Mouse (Mus musculus) spleen, adult 2 months (tissue): ENCODE measurements at regions not wholly inside any gene's neighbourhood (a gene's known extent, or its start where the extent isn't known, plus 50 kb on each side); places are given as distances from the start of the nearest gene placed in this dataset.

ENCODE experiments used
- DNase-seq, 2 experiments: peaks; one replicate each; pipeline versions ENCODE4 v3.0.0 to v3.0.0-alpha.2; 2012 to 2021; ENCODE audit warnings: low spot score in 2 of 2, low read depth in 1 of 2
- H3K27ac ChIP-seq: fragments of 200-500 bp; 2 replicates; pipeline ENCODE4 v1.5.1; 2012; ENCODE audit warnings: low read length, inconsistent platforms; ENCODE audit not compliant: insufficient read depth
- H3K27me3 ChIP-seq: fragments of 200-500 bp; 2 replicates; pipeline ENCODE4 v1.6.1; 2012; ENCODE audit warnings: mild to moderate bottlenecking, moderate library complexity, low read length, inconsistent platforms; ENCODE audit not compliant: control insufficient read depth, insufficient read depth
- H3K36me3 ChIP-seq: fragments of 200-500 bp; 2 replicates; pipeline ENCODE4 v1.6.1; 2012; ENCODE audit warnings: mild to moderate bottlenecking, low read length, inconsistent platforms; ENCODE audit not compliant: control insufficient read depth, insufficient read depth
- H3K4me1 ChIP-seq: fragments of 200-500 bp; 2 replicates; pipeline ENCODE4 v1.6.1; 2011; ENCODE audit warnings: inconsistent platforms; ENCODE audit not compliant: control insufficient read depth, insufficient read depth, insufficient read length
- H3K4me3 ChIP-seq: fragments of 200-500 bp; 2 replicates; pipeline ENCODE4 v1.5.1; 2011; ENCODE audit warnings: mild to moderate bottlenecking, inconsistent platforms; ENCODE audit not compliant: insufficient read depth, insufficient read length; ENCODE audit errors: extremely low read depth
- CTCF ChIP-seq: fragments of 200-500 bp; IDR thresholded peaks from 2 replicates; pipeline ENCODE4 v1.5.1; 2011; ENCODE audit warnings: mild to moderate bottlenecking, inconsistent platforms; ENCODE audit not compliant: insufficient read depth, insufficient read length, insufficient replicate concordance; ENCODE audit errors: extremely low read depth
- POLR2A ChIP-seq: fragments of 200-500 bp; IDR thresholded peaks from 2 replicates; pipeline ENCODE4 v1.6.1; 2011; ENCODE audit warnings: low read depth, low read length, inconsistent platforms
- WGBS: fragments of 180-500 bp; shearing (Covaris S2); methylation state at CpG from one replicate; pipeline ENCODE4 v1.1.7; 2018; 5-methylcytosine and 5-hydroxymethylcytosine counted together

DNA sequence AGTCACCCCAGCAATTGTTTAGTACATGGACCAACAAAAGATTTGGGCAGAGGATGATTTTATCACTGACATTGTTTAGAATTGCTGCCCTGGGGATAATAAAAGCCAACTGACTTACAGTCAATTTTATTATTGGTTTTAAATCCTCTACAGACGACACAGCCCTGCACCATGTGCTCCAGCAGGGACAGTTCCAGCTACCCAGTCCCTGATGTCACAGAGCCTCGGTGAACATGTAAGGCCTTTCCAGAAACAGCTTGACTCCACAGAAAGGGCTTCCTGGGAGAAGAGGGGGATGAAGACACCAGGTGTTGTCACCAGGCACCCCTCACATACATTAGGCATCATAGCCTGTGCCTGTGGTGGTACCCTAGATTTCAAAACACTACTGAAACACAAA lies 447.0 kb upstream of the Smim15 start:
- Histone ChIP-seq H3K4me1 (no peaks in the 10 kb centered on the region), H3K4me3 (no peak overlapping the region), H3K27me3 (no peaks in the 10 kb centered on the region), H3K27ac (no peak overlapping the region), H3K36me3 (no peaks in the 10 kb centered on the region)
- DNase-seq: no peak
- TF ChIP-seq CTCF (no peak), POLR2A (no peak)
- WGBS: 88% methylated on average over 2 of the region's 2 CpGs

DNA sequence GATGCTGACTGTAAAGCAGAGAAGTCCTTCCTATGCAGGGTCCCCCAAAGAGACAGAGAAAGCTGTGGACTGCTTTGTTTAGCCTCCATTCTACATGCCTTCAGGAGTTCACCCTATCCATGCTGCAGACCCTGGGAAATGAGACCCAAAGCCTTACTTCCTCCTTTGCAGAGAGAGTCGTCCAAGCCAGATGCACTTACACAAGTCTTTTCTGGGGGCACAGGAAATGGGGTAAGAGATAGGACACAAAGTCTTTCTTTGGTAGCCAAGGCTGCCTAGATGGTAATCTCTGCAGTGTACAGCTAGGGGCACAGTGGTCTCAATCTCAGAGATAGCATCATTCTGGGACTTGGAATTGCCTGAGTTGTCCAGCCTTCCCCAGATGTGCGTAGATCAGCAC lies 448.1 kb upstream of the Smim15 start:
- TF ChIP-seq POLR2A: no peak
- TF ChIP-seq CTCF: no peak
- Histone ChIP-seq H3K27me3 (no peaks in the 10 kb centered on the region), H3K4me3 (no peak overlapping the region), H3K4me1 (no peaks in the 10 kb centered on the region), H3K36me3 (no peaks in the 10 kb centered on the region), H3K27ac (no peak overlapping the region)
- WGBS: 42% methylated on average over 2 of the region's 2 CpGs
- no peak for DNase-seq

DNA sequence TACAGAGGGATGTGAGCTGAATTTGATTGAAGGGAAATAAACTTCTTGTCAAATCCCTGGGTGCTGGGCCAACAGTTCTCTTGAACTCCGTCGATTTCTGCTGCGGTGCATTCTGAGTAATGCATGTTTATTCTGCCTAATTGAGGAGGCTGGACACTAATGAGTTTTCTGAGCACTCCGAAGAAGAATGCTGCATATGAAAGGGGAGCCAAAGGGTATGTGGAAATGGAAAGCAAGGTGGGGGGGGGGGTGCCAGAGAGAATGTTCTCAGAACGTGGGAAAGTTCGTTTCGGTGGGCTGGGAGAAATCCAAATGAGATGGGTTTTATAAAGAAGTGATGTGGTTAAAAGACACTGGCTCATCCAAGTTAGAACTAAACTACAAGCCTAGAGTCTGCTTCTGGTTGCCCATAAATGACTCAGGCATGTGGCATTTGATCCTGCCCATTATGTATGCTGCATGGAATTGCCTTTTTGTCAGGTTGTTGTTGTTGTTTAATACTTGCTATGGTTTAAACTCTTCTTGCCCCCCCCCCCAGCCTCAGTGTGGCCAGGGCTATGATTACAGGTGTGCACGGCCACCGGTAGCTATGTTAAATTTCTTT lies 455.7 kb upstream of the Smim15 start:
- H3K27me3 ChIP-seq: no peaks in the 10 kb centered on the region
- WGBS: 90% methylated on average over 9 of the region's 9 CpGs

DNA sequence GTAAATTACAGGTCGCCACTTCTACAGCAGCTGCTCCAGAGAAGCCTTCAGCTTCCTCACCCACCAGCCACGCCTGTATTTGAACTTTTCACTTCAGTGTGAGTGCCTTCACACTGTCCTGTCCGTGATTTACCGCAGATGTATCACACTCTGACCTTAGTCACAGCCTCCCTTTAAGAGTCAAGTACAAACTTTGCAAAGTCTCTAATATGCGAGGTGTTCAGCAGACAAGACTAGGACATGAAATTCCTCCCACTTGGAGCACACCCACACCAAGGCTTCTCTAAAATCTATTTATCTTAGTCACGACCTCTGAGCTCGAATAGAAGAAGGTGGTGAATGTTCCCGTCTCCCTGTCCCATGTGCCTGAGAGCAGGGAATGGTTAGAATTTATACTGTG lies 456.6 kb upstream of the Smim15 start:
- TF ChIP-seq CTCF (no peak), POLR2A (no peak)
- WGBS: 86% methylated on average over 8 of the region's 8 CpGs
- Histone ChIP-seq H3K4me3 (no peak overlapping the region), H3K27ac (no peak overlapping the region), H3K4me1 (no peaks in the 10 kb centered on the region), H3K36me3 (no peaks in the 10 kb centered on the region), H3K27me3 (no peaks in the 10 kb centered on the region)
- DNase-seq: no peak

More for the DNA sequence above, 455.7 kb upstream of the Smim15 start:
- Histone ChIP-seq H3K36me3 (no peaks in the 10 kb centered on the region), H3K4me3 (no peak overlapping the region), H3K27ac (no peak overlapping the region), H3K4me1 (no peaks in the 10 kb centered on the region)
- TF ChIP-seq CTCF (no peak), POLR2A (no peak)
- DNase-seq: no peak

DNA sequence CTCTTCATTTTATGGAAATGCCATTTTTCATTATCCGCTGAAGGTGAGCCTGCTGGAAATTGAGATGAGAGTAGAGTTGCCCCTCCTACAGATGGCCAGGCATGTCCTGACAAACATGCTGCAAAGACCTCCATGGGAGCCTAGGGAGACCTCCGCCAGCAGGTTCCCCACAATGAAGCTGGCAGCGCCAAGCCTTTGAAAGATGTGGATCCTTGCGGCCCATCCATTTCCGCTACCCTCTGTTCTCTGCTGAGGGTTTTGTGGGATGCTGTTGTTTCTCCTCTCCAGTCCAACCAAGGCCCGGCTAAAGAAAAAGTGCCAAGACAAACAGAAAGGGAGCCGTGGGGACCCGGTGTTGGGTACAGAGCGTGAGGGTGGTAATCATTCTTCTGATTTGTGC lies 458.3 kb upstream of the Smim15 start:
- WGBS: 95% methylated on average over 9 of the region's 9 CpGs
- DNase-seq: no peak
- H3K27me3 ChIP-seq: no peaks in the 10 kb centered on the region
- no peak for TF ChIP-seq CTCF
- TF ChIP-seq POLR2A: no peak
- no peak overlapping the region for H3K27ac ChIP-seq
- H3K4me3 ChIP-seq: no peak overlapping the region
- H3K4me1 ChIP-seq: no peaks in the 10 kb centered on the region
- no peaks in the 10 kb centered on the region for H3K36me3 ChIP-seq

DNA sequence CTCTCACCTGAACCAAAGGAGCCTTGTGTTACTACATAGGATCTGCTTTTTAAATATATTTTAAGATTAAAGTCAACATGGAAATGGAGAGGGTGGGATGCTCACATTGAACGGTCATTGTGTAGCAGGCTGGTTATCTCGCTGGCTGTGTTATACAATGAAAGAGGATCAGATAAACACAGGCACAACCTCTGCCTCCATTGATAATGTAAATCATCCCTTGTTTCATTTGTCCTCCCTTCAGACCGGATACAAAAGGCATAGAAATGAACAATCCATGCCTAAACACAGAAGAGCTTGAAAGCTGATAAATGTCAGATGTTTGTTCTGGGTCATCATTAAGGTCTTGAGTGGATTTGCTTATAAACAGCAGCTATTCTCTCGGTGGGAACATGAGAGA lies 458.9 kb upstream of the Smim15 start:
- no peak for DNase-seq
- Histone ChIP-seq H3K4me3 (no peak overlapping the region), H3K27ac (no peak overlapping the region), H3K36me3 (no peaks in the 10 kb centered on the region), H3K27me3 (no peaks in the 10 kb centered on the region), H3K4me1 (no peaks in the 10 kb centered on the region)
- TF ChIP-seq CTCF (no peak), POLR2A (no peak)
- 69% methylated on average over 4 of the region's 4 CpGs for WGBS

DNA sequence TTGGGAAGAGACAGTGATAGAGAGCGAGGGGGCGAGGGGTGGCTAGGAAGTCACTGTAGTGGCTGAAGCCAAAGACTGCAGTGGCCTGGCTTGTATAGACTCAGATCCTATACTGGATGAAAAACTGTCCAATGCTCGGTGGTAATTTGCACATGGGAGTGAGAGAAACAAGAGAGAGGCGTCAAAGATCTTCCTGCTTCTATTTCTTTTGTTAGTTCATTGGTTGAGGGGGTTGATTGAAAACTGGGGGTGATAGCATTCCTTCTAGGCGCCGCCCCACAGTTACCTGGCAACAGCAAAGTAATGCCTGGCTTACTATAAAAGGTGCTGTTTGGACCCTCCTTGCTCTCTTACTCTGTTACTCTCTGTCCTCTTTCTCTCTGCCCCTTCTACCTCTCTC lies 465.3 kb upstream of the Smim15 start:
- no peaks in the 10 kb centered on the region for H3K4me1 ChIP-seq
- H3K27ac ChIP-seq: no peak overlapping the region
- no peak for DNase-seq
- H3K4me3 ChIP-seq: no peak overlapping the region
- WGBS: 95% methylated on average over 6 of the region's 6 CpGs
- no peaks in the 10 kb centered on the region for H3K27me3 ChIP-seq
- no peak for TF ChIP-seq POLR2A
- no peak for TF ChIP-seq CTCF
- H3K36me3 ChIP-seq: no peaks in the 10 kb centered on the region

DNA sequence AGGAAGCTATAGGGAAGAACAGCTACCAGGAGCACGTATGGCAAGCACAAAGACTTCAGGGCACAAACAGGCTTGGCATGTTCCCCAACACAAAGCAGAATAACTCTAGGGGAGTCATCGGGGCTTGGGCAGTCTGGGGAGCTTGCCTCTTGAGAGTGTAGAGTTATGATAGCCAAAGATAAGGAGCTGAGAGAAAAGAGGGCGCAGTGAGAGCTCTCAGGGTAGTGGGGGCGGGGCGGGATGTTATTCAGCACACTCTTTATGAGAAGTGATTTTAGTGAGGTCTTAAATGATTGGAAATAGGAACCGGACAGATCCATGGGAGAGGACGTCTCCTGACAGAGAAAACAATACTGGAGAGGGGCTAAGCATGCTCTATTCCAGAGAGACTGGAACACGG lies 466.4 kb upstream of the Smim15 start:
- no peak overlapping the region for H3K4me3 ChIP-seq
- no peaks in the 10 kb centered on the region for H3K36me3 ChIP-seq
- 72% methylated on average over 8 of the region's 8 CpGs for WGBS
- TF ChIP-seq CTCF (no peak), POLR2A (no peak)
- H3K27me3 ChIP-seq: no peaks in the 10 kb centered on the region
- DNase-seq: no peak
- no peak overlapping the region for H3K27ac ChIP-seq
- H3K4me1 ChIP-seq: no peaks in the 10 kb centered on the region
